ENCODE assay signal across 30 mouse cellular contexts in the genomic region with DNA sequence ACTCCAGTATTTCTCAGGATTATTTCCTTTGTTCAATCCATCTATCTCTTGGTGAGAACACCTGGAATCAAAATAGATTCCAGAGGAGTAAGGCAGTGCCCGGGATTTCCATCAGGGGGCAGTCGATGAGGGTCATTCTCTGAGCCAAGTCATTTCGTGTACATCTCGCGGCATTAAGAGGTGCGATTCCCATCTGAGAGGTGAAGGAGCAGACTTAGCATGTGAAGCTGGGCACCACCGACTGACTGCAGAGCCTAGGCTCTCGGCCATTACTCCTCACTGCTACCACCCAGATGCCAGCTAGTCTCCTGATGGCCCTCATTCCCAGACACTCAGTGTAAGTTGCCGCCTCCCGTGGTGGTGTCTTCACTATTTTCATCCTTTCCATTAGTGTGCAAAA. TPM values are rescaled to one million over a fixed set of nuclear protein-coding genes. Genes with fewer than 3 reads are reported as not detected.
DNase-seq lines count a peak whose midpoint lies in the region; TF ChIP-seq lines count a peak whose summit lies in the region.
"Had no signal": no experiment of that assay in that cellular context is flagged by ENCODE, and none has a peak within 500 bp of the region (broad histone marks: within the 10 kb centered on the region; RNA-seq: fewer than 3 reads in every experiment).

No protein-coding gene starts in this region.

- H3K27me3 ChIP-seq in kidney, adult 2 months (replicated peaks; ENCODE audit: control insufficient read depth, insufficient read depth, low read length) = no peaks in the 10 kb centered on the region
- no peaks in the 10 kb centered on the region for H3K27me3 ChIP-seq in small intestine, adult 2 months (ENCODE audit: control insufficient read depth, insufficient read depth, low read length)
- H3K27me3 ChIP-seq: hindbrain, embryonic 13.5 days; limb, embryonic 13.5 days; liver, embryonic 13.5 days; midbrain, embryonic 15.5 days; neural tube, embryonic 13.5 days had no signal

- intact Hi-C loops in gastrocnemius, adult 2 months (cut with DNase I) = no loop called here
- intact Hi-C loops in left cerebral cortex, postnatal 25 days (cut with DNase I) = loop anchor here (5.0 kb wide), 1 partner anchor 39 kb away; no protein-coding TSS in a partner anchor

- DNase-seq in gastrocnemius, adult 2 months = no peak
- DNase-seq in gastrocnemius, adult 8-10 months (ENCODE audit: low spot score in 2 of 2) = no peak
- no peak for DNase-seq in kidney, adult 2 months
- DNase-seq in kidney, adult 11 months = no peak
- peak; percentile 66 for DNase-seq in R1 (ENCODE audit: low read depth, low spot score)
- no peak for DNase-seq in left cerebral cortex, postnatal 25 days (ENCODE audit: low spot score in 2 of 2)
- DNase-seq: adrenal gland, postnatal 36 days; cerebellum, adult 8-10 months; gastrocnemius, postnatal 25 days; kidney, adult 9 months; kidney, postnatal 14 days; layer of hippocampus, postnatal 36 days; liver, embryonic 13.5 days; lung, embryonic 14.5 days; lung, postnatal 36 days; retina, postnatal 1 day; right cerebral cortex, postnatal 25 days; thymus, postnatal 14 days had no signal

- TF ChIP-seq CTCF in gastrocnemius, adult 2 months (IDR thresholded peaks at IDR 0.05) = peak; percentile 32; the same call in 1 of the 2 replicates
- 0 out of 2 replicates have a peak, but pooled peaks have one; percentile 6 for TF ChIP-seq CTCF in kidney, adult 2 months (conservative IDR thresholded peaks at IDR 0.05; ENCODE audit: insufficient read depth, insufficient read length, low read depth, low read length)
- peak; percentile 21; the same call in 1 of the 2 replicates for TF ChIP-seq CTCF in small intestine, adult 2 months (IDR thresholded peaks at IDR 0.05; ENCODE audit: extremely low read depth, insufficient read length, insufficient replicate concordance, low read depth, low read length)

- H3K36me3 ChIP-seq in kidney, adult 2 months (ENCODE audit: control insufficient read depth, insufficient read depth, low read length) = no peaks in the 10 kb centered on the region
- H3K36me3 ChIP-seq in small intestine, adult 2 months (ENCODE audit: control insufficient read depth, insufficient read depth, low read length) = no peaks in the 10 kb centered on the region
- H3K36me3 ChIP-seq: forebrain, embryonic 10.5 days; hindbrain, embryonic 13.5 days; limb, embryonic 13.5 days; liver, embryonic 13.5 days; midbrain, embryonic 15.5 days; neural tube, embryonic 13.5 days had no signal

- 79% methylated on average over 10 of the region's 10 CpGs for WGBS in kidney, adult 2 months
- 65% methylated on average over 10 of the region's 10 CpGs for WGBS in small intestine, adult 2 months

- H3K4me1 ChIP-seq in kidney, adult 2 months (ENCODE audit: control insufficient read depth, insufficient read depth, low read length) = 0 out of 2 replicates have a peak, but pooled peaks cover under 1% of the 10 kb centered on the region
- H3K4me1 ChIP-seq in small intestine, adult 2 months (ENCODE audit: control insufficient read depth, insufficient read depth, insufficient read length, low read length) = 0 out of 2 replicates have a peak, but pooled peaks cover 2% of the 10 kb centered on the region
- H3K4me1 ChIP-seq: forebrain, embryonic 10.5 days; hindbrain, embryonic 13.5 days; limb, embryonic 13.5 days; liver, embryonic 13.5 days; midbrain, embryonic 15.5 days; neural tube, embryonic 13.5 days had no signal

- TF ChIP-seq POLR2A in kidney, adult 2 months (IDR thresholded peaks at IDR 0.05; ENCODE audit: low read depth, low read length) = no peak
- TF ChIP-seq POLR2A in small intestine, adult 2 months (IDR thresholded peaks at IDR 0.05; ENCODE audit: low read depth, low read length) = no peak

- no peak overlapping the region for H3K4me3 ChIP-seq in gastrocnemius, adult 2 months
- no peak overlapping the region for H3K4me3 ChIP-seq in kidney, adult 2 months (ENCODE audit: insufficient read depth, low read depth, low read length)
- no peak overlapping the region for H3K4me3 ChIP-seq in small intestine, adult 2 months (ENCODE audit: low read depth, low read length)
- H3K4me3 ChIP-seq: forebrain, embryonic 10.5 days; hindbrain, embryonic 13.5 days; limb, embryonic 13.5 days; liver, embryonic 13.5 days; midbrain, embryonic 15.5 days; myocyte; neural tube, embryonic 13.5 days had no signal

- peak overlapping the region; percentile 63; the same call in 1 of the 2 replicates for H3K27ac ChIP-seq in gastrocnemius, adult 2 months
- H3K27ac ChIP-seq in kidney, adult 2 months (ENCODE audit: insufficient read depth, low read depth, low read length) = no peak overlapping the region
- H3K27ac ChIP-seq in small intestine, adult 2 months (ENCODE audit: insufficient read depth, low read depth, low read length) = no peak overlapping the region
- H3K27ac ChIP-seq: forebrain, embryonic 10.5 days; hindbrain, embryonic 13.5 days; limb, embryonic 13.5 days; liver, embryonic 13.5 days; midbrain, embryonic 15.5 days; neural tube, embryonic 13.5 days had no signal

RNA-seq across cellular contexts. Expression of a gene that starts 8.9 kb away (rescaled TPM):
- total RNA-seq in gastrocnemius, adult 2 months (2021) = 100 to 1,000 TPM; 105 to 286 TPM
- 100 to 1,000 TPM; 142 to 191 (median 167) TPM for total RNA-seq in gastrocnemius, adult 8-10 months (2022)
- polyA plus RNA-seq in kidney, adult 2 months (2012; rRNA removed) = 1.1 TPM in 1 of 2 replicates, not detected in the other
- not detected in 2 replicates for polyA plus RNA-seq in small intestine, adult 2 months (2012; rRNA removed)
- total RNA-seq in left cerebral cortex, postnatal 25 days (2021) = not detected
- total RNA-seq: layer of hippocampus, adult 8-10 months; layer of hippocampus, postnatal 36 days; left cerebral cortex, postnatal 14 days; megakaryocyte-erythroid progenitor cell, adult 5-6 weeks had no signal
- polyA plus RNA-seq: forebrain, embryonic 10.5 days; forebrain, embryonic 16.5 days; hindbrain, embryonic 13.5 days; midbrain, embryonic 15.5 days; spleen, adult 2 months had no signal

RNA-seq across cellular contexts. Expression of a gene that starts 58.3 kb away (rescaled TPM):
- 10 to 100 TPM; 15.3 to 18.1 TPM for total RNA-seq in gastrocnemius, adult 2 months (2021)
- total RNA-seq in gastrocnemius, adult 8-10 months (2022) = 10 to 100 TPM; 11.5 to 15.7 (median 15.4) TPM
- 39.3 and 73.3 TPM in 2 replicates for polyA plus RNA-seq in kidney, adult 2 months (2012; rRNA removed)
- 75.0 and 198 TPM in 2 replicates for polyA plus RNA-seq in small intestine, adult 2 months (2012; rRNA removed)
- total RNA-seq in left cerebral cortex, postnatal 25 days (2021) = 100 to 1,000 TPM; 108 to 126 TPM

Comparison
In these comparisons a context has a peak if more than half of its experiments do, and no peak if none do; other contexts are left out.
1. RNA of a gene that starts 8.9 kb away (total RNA-seq): 105 to 286 TPM in gastrocnemius, adult 2 months and 142 to 191 TPM in gastrocnemius, adult 8-10 months; not detected in left cerebral cortex, postnatal 25 days; every median in the first group is over 100 times any median in the second.
2. RNA of a gene that starts 58.3 kb away (total RNA-seq): 108 to 126 TPM in left cerebral cortex, postnatal 25 days; 15.3 to 18.1 TPM in gastrocnemius, adult 2 months and 11.5 to 15.7 TPM in gastrocnemius, adult 8-10 months; every median in the first group is over 4 times any median in the second.
3. Peak in every context shown above with its lines, with median percentiles within 50 percentile points of each other: CTCF ChIP-seq.